Mouse (Mus musculus) T-helper 2 cell (primary cell): ENCODE results near the gene Nlgn3.

Experiments used
- in situ Hi-C: fragments of 300-600 bp; cut with MboI, MseI; formaldehyde crosslinking; loops from one replicate; pipeline ENCODE4 v1.15.1; 2025; ENCODE audit warnings: high pct_unique_total_duplicates

Gene Nlgn3

DNA sequence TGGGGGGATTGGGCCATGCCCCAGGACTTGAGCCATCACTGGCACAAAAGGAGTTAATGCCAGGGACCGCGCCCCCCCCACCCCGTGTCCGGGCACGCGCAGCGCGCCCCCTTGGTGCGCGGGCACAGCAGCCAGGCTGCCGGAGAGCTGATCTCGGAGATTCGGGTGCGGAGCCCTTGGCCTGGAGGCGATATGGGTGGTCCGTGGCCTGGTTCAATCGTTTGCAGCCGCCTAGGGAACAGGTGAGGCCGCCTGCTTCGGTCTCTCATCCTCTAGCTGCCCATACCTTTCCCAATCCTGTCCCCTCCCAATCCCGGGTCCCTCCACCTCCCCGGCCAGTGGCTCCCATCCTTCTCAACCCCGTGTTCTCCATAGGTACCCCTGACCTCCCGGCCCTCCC lies at the start of gene Nlgn3:
Nlgn3 (plus strand) TSS at position 114 of the 400 bp plus-strand sequence.
- in situ Hi-C loops = no loop called here

DNA sequence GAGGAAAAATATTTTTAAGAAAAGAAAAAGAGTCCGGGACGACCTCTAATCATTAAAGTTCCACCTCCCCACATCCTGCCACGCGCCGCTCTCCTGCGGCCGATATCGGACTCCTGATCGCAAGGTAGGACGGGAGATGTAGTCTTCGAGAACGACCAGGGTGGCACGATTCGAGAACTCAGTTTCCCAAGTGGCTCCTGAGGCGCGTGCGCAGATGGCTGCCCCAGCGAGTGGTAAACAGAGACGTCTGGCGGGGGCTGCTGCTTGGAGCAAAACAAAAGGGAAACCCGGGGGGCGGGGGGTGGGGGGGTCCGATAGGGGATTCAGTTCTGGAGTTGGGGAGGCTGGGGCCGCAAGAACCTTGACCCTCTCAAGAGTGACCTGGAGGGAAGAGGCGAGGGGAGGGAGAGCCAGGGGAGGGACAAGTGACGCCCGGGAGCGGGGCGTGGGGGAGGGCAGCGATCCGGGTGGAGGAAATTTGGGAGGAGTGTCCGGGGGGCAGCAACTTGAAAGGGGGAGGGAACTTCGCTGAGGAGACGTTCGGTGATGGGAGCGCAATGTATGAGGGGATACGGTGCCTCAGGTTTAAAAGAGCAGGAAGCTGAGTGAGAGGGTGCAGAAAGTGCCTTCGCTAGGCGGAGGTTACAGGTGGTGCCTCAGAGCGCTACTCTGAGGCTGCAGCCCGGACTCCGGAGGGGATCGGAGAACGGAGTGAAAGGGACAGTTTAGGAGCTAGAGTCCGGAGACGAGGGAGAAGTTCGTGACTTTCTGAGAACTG lies 44.8 kb upstream of the Nlgn3 start, which contains the start of gene Foxo4:
Foxo4 (plus strand) TSS at position 577 of the 778 bp plus-strand sequence.
- in situ Hi-C loops = loop anchor here (25.0 kb wide), 1 partner anchor 492 kb away; the partner anchor contains the start of gene Dlg3

DNA sequence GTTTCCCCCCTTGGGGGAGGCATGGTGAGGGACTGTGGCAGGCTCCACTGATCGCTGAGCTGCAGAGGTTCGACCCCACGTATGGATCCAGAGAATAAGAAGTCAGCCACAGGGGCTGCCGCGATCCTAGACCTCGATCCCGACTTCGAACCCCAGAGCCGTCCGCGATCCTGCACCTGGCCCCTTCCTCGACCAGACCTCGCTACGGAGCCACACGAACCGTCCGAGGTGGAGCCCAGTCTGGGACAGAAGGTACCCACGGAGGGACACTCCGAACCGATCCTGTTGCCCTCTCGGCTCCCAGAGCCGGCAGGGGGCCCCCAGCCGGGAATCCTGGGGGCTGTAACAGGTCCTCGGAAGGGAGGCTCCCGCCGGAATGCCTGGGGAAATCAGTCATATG lies 44.2 kb upstream of the Nlgn3 start:
- in situ Hi-C loops = loop anchor here (25.0 kb wide), 1 partner anchor 492 kb away; the partner anchor contains the start of gene Dlg3

DNA sequence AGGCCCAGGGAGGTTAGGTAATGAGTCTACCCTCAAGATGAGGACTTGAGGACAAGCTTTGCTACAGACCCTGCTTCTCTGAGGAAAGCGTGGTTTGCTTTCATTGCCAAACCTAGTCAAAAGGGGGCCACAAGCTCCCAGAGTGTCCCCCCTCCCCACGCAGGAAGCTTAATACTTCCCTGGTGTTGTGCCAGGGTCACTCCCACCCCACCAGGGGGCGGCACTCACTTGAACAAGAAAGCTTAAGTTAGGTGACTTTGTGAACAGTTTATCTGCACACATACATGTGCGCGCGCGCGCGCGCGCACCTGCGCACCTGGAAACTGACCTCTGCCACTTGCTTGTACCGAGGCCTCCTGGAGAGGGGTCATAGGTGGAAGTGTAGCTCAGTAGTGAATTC lies 42.4 kb upstream of the Nlgn3 start:
- in situ Hi-C loops = loop anchor here (25.0 kb wide), 1 partner anchor 494 kb away; the partner anchor contains the start of gene Dlg3

DNA sequence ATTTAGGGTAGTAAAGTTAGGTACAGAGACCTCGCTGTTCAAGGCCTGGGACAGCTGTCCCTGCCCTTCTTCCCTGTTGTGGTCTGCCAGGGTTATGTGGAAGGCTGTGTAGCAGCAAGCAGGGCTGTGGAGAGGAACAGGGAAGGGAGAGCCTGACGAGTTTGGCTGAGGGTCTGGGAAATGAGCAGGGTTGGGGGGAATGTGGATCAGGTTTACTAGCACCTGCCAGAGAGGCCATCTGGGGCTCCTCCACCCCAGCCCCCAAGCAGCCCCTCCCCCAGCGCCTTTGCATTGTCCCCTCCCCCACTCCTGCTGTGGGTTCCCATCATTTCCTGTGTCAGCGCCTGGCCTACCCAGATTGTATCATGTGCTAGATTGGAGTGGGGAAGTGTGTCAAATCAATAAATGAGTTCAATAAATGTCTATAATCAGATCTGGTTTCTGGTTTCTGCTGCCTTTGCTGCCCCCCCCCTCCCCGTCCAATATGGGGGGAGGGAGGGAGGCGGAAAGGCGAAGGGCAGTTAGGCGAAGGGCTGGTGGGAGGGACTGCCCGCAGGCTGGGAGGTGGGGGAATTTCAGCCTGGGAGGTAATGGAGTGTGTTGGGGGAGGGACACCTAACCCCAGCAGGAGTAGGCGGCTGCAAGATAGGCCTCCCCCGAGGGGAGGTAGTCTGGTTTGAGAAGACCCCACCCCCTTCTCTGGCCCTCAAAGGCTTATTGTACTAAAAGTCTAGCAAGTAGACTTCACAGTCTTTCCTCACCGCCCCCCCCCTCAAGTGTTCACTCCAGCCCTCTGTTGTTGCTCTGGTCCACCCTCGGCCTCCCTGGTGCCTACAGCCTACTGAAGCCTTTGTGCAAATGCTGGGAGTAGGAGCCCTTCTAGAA lies 38.3 kb upstream of the Nlgn3 start:
- in situ Hi-C loops = loop anchor here (25.0 kb wide), 1 partner anchor 498 kb away; the partner anchor contains the start of gene Dlg3

DNA sequence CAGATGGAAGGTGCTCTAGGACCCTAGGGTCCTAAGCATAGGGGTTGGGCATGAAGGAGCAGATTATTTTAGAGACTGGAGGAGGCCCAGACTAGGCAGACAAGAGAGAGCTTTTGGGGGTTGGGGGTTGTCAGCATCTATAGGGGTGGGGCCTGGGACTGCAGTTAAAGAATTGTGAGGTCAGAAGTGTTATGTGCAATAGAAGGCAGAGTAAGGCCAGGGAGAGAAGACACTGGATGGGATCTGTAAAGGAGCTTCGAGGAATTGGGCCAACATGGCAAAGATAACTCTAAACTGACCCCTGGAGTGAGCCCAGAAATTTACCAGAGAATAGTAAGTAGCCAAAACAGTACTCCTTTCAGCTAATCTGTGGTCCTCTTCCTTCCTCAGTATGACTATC lies 35.1 kb upstream of the Nlgn3 start, which contains the start of gene Gm614:
Gm614 (minus strand) TSS at position 101 of the 400 bp plus-strand sequence.
- in situ Hi-C loops = loop anchor here (25.0 kb wide), 1 partner anchor 502 kb away; the partner anchor contains the start of gene Dlg3

DNA sequence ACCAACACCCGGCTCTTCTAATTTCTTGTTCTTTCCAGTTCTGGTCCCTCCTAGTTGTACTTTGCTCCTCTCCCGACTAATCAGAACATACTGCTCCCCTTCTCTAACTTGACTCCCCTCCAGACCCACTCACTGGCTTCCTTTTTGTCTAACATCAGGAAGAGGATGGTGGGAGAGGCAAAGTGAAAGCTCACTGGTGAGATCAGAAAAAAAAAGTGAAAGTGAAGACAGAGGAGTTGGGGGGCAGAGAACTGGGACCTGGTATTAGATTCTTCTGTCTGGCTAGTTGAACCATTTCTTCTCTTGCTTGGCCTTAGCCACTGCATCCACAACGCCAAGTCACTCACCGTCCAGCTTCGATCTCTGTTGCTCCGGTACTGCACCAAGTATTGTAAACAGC lies 32.3 kb upstream of the Nlgn3 start:
- in situ Hi-C loops = loop anchor here (25.0 kb wide), 1 partner anchor 504 kb away; the partner anchor contains the start of gene Dlg3

DNA sequence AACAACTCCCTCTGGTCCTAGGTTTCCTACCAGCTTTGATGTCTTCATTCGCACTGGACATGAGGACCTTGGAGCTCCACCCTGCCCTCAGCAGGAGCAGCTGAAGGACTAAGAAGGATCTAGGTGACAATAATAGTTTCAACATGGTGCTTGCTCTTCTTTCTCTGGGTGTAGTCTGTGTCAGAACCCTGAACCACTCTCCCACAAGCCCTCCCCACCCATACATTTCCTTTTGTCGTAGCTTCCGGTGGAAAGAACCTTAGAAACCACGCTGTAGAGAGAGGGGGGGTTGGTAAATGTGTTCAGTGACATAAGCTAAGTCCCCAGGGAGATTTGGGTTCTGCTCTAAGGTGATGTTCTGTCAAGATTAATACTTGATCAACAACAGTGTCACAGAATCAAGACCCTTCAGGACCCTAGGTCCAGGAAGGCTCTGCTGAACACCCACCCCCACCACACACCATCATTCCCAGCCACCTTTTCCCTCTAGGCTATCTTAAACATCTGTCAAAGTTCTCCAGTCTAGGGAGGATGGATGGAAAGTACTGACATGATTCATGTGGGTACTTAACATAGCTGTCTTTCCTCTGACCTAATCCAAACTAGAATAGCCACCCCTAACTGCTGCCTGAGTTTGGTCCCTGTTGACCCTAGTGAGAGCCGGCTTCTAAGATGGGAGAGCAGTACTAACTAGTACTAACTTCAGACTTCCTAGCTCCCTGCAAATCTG lies 30.8 kb upstream of the Nlgn3 start, which contains the start of gene Il2rg:
Il2rg (minus strand) TSS at position 231 of the 730 bp plus-strand sequence.
- in situ Hi-C loops = loop anchor here (25.0 kb wide), 1 partner anchor 506 kb away; the partner anchor contains the start of gene Dlg3

DNA sequence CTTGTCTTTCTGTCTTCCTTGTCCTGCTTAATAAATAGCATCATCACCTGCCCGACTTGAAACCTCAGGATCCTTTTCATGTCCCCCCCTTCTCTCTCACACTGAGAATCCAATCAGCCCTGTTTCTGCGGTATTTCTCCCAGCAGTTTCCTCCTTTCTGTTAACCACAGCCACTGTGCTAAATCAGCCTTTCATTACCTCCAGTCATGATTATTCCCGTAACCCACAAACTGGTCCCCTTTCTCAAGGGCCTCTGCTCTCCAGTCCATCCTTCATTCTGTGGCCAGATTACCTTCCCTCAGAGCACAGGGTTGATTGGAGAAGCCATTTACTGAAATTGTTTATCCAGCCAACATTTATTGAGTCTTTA lies 30.2 kb upstream of the Nlgn3 start, which contains the start of gene Gm20489:
Gm20489 (minus strand) TSS at position 269 of the 370 bp plus-strand sequence.
- in situ Hi-C loops = loop anchor here (25.0 kb wide), 1 partner anchor 506 kb away; the partner anchor contains the start of gene Dlg3

DNA sequence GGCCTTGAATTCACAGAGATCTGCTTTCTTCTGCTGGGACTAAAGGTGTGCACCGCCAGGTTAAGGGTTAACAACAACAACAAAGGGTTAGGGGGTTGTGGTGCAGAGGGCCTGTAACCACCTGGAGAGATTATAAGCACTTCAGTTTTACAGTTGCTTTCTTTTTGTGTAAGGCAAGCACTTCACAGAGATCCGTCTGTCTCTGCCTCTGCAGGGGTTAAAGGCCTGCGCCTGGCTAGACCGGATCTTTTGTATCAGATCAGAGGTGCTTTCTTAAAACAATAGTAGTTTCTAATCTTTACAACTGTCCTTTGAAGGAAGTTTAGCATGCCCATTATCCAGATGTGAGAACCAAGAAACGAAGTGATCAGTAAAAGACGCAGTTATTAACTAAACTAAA lies 25.6 kb upstream of the Nlgn3 start:
- in situ Hi-C loops = loop anchor here (25.0 kb wide), 1 partner anchor 511 kb away; the partner anchor contains the start of gene Dlg3

DNA sequence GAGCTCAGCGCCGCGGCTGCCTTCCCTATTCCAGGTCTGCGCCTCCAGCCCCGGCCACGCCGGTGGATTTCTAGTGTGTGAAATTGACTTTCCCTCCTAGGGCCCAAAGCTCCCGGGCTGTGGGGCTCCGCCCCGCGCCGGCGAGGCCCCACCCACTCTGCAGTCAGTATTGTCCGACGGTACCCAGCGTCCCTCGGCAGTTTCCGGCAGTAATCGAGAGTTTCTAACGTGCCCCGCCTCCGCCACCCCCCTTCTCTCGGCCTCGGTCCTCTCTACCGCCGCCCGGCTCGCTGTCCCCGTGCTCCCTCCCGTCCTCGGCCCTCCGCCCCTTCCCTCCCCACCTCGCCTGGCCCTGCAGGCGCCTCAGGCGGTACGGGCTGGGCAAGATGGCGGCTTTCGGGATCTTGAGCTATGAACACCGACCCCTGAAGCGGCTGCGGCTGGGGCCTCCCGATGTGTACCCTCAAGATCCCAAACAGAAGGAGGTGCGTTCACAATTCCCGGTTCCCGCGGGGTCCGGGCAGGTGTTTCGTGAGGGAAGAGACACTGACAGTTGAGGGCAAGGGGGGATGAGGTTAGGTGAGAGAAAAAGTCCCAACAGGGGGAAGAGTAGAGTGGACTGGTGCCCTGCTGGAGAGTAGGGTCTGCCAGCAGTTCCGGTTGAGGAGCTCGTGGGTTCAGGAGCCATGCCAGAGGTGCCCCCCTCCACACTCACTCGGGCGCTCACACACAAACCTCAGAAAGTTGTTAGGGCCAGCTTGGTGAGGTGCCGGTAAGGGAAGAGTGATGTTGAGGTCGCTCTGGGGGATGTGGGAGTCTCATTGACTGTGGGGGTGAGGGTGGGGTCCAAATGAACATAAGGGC lies 24.9 kb upstream of the Nlgn3 start, which contains the start of gene Med12:
Med12 (plus strand) TSS at position 156 of the 864 bp plus-strand sequence.
- in situ Hi-C loops = loop anchor here (25.0 kb wide), 1 partner anchor 512 kb away; the partner anchor contains the start of gene Dlg3

DNA sequence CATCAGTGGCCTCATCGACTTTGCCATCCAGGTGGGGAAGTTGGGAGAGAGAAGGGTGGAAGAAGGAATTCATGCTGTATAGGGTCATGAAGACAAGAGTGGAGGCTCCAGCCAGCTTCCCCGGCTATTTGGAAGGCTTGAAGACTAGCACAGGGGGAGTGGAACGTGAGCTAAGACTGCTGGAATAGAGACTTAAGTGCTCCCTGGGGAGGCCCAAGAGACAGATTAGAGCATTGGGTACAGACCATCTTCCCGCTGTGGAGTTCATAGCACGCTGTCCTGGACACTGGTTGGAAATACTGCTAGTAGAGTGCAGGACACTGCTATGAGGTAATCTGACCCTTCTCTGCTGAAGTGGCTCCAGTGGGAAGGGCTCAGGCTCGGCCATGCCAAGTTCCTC lies 16.2 kb upstream of the Nlgn3 start:
- in situ Hi-C loops = loop anchor here (5.0 kb wide), 1 partner anchor 76 kb away; no protein-coding TSS in a partner anchor

DNA sequence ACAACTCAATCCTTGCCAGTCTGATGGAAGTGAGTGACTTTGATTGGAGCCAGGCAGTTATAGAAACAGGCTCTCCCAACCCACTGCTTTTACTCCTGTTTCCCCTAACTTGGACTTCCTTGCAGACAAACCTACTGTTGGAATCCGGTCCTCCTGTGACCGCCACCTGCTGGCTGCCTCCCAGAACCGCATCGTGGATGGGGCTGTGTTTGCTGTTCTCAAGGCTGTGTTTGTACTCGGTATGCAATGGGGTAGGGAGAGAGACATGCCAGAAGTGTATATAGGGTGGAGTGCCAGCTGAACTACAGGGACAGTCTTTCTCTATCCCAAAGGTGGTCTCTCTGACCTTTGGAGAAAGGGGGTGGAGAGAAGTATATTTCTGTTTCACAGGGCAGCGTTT lies 13.4 kb upstream of the Nlgn3 start:
- in situ Hi-C loops = no loop called here

DNA sequence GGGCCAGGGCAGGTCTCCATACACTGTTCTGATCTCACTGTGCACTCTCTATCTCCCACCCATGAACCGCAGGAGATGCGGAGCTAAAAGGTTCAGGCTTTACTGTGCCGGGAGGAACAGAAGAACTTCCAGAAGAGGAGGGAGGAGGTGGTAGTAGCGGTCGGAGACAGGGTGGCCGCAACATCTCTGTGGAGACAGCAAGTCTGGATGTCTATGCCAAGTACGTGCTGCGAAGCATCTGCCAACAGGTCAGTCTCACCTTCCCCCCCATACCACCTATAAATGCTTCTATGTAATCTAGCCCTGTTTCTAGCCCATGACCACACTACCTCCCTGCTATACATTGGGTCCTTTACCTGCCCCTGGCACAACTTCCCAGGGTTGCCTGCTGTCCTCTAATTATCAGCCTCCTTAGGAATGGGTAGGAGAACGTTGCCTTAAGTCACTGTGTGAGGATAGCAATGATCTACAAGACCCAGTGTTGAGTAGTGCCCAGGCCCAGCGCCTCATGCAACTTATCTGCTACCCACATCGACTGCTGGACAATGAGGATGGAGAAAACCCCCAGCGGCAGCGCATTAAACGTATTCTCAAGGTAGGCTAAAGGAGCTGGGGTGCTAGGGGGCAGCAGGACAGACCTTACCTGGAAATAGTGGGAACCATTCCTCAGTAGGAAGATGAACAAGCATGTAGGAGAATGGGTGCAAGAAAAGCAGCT lies 12.9 kb upstream of the Nlgn3 start:
- in situ Hi-C loops = no loop called here

DNA sequence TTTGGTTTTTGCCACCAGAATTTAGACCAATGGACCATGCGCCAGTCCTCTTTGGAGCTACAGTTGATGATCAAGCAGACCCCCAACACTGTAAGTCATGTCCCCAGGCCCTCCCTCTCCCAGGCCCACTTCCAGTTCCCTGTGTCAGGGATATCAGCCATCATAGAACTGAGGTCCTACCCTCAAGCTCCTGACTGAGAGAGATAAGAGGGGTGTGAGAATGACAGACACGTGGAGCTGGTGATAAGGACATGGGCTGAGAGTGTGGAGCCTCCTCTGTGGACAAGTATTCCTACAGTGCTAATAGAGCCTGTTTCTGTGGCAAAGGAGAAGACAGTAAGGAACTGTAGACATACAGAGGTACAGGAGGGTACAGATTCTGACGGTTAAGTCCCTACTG lies 11.4 kb upstream of the Nlgn3 start:
- in situ Hi-C loops = no loop called here

DNA sequence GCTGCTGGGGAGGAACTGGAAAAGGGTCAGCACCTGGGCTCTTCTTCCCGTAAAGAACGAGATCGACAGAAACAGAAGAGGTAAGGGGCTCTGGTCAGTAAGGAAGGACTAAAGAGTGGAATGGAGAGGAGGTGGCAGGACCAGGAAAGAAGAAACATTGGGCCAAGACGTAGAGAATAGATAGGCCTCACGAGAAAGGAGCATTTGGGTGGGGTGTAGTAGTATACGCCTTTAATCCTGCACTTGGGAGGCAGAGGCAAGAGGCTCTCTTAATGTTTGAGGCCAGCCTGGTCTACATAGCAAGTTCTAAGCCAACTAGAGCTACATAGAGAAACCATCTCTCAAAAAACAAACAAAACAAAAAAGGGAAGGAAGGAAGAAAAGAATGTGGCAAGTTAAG lies 10.5 kb upstream of the Nlgn3 start:
- in situ Hi-C loops = no loop called here

DNA sequence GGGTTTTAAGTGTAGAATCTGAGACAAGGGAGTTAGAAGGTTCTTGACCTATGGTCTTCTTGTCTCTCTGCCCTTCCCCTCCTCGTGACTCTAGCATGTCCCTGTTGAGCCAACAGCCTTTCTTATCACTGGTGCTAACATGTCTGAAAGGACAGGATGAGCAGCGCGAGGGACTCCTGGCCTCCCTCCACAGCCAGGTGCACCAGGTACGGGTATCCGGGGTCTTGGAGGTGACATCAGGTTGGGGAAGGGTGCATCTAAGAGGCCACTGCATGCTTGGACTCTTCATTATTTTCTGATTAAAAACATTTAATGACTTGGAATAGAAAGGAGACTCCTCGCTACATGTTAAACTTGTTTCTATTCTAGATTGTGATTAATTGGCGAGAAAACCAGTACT lies 9.9 kb upstream of the Nlgn3 start:
- in situ Hi-C loops = no loop called here

DNA sequence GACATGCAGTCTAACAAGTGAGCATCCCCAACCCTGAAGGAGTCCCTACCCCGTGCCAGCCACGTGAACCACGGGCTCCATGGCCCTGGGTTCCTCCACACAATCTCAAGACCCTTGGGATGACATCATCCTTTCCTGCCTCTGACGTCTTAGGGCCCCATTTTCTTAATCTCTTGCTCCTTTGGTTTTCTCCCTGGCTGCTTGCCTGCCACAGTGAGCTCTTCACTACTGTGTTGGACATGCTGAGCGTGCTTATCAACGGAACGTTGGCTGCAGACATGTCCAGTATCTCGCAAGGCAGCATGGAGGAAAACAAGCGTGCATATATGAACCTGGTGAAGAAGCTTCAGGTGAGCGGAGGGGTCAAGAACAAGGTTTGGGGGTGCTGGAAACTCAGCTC lies 8.9 kb upstream of the Nlgn3 start:
- in situ Hi-C loops = no loop called here
